Mouse (Mus musculus) bone marrow, adult 2 months (tissue): ENCODE measurements around the gene Cnr2.

ENCODE experiments used
- CTCF ChIP-seq: fragments of 200-500 bp; IDR thresholded peaks from 2 replicates; pipeline ENCODE4 v1.5.1; 2011; ENCODE audit warnings: low read length, control low read depth; ENCODE audit not compliant: control insufficient read depth, insufficient read depth
- POLR2A ChIP-seq: fragments of 200-500 bp; IDR thresholded peaks from 2 replicates; pipeline ENCODE4 v1.6.1; 2011; ENCODE audit warnings: low read depth, mild to moderate bottlenecking, control low read depth, low read length, borderline replicate concordance; ENCODE audit not compliant: control insufficient read depth

GRCm38 (mm10) chr4:135877742-135878141, 17.5 kb upstream of the Cnr2 start:
- TF ChIP-seq CTCF (no peak), POLR2A (no peak)
